Mouse (Mus musculus): ENCODE data around the gene Rbms3.

Rbms3 gene

DNA sequence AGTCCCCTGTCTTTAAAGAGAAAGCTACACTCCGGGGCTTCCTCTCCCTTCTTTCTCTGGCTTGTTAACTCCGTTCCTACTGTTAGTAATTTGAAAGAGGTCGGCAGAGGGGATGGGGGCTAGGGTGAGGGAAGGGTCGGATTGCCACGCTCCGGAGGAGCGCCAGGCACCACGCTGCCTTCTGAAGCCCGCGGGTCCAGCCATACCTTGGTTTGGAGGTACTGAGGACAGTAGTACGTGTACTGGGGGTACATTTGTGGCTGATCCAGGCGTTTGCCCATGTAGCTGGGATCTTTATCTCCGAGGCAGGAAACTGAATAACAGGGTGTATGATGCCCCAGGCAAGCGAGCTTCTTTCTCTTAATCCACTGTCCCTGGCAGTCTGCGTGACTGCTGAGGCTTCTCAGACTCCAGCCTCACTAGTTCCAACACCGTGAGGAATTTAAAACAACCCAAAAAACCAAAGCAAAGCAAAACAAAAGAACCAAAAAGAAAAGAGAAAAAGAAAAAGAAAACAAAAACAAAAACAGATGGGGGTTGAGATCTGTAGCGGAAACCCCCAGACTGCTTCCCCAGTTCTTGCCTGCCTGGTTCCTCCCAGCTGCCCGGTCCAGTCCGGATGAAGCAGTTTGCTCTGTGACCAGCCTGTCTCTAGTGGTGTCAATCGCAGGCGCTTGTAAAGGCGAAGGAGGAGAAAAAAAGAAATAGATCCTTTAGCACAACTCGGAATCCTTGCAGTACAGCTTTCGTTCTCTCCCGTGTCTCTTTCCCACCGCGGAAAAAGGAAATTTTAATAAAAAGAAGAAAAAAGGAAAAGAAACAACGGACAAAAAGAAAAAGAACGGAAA is 378.0 kb downstream of the Rbms3 start:
- peak; percentile 50 for DNase-seq (ENCODE audit: low spot score)

DNA sequence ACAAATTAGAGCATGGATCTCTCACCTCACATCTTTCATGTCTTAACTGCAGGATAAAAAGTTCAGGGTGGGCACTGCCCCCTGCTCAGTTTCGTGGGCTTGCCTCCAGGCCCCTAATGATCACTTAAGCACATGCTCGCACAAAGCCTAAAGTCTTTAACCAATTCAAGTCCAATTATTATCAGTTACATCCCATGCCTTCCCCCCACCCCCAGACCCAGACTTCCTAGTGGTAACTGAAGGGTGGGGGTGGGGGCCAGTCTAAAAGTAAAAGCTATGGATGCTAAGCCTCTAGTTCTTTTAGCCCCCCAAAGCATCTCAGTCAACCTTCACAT is 378.9 kb downstream of the Rbms3 start:
- DNase-seq (ENCODE audit: low spot score), result no peak

DNA sequence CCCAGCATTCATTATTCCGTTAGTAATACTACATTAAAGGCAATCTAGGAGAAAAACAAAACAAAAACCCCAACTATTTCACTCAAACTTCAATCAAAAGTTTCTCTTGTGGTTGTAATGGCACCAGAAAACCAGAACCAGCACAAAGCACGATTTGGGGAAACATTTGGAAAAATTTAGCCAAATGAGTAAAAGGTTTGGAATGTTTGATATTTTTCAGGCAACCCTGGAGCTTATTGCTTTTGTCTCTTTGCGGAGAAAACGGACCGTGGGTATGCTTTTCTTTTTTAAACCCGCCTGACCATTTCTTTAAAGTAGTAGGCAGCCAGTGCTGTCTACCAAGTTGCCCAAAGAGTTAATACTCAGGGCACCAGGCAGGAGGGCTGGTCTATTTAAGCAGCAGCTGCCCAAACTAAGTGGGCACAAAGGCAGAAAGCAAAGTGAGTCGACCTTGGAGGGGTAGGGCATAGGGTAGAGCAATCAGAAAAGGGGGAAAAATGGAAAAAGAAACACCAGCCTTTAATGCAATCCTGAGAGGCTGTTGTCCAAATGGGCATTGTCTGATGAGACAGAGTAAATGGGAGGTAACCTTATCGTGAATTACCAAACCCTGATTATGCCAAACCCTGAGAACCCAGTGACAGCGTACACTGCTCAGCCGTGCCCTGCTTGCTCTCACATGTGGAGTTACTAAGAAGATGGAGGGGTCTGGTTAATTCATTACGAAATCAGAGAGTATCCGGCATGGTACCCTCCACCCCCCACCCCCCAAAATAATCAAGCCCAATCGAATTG is 379.5 kb downstream of the Rbms3 start:
- no peak for DNase-seq (ENCODE audit: low spot score)

DNA sequence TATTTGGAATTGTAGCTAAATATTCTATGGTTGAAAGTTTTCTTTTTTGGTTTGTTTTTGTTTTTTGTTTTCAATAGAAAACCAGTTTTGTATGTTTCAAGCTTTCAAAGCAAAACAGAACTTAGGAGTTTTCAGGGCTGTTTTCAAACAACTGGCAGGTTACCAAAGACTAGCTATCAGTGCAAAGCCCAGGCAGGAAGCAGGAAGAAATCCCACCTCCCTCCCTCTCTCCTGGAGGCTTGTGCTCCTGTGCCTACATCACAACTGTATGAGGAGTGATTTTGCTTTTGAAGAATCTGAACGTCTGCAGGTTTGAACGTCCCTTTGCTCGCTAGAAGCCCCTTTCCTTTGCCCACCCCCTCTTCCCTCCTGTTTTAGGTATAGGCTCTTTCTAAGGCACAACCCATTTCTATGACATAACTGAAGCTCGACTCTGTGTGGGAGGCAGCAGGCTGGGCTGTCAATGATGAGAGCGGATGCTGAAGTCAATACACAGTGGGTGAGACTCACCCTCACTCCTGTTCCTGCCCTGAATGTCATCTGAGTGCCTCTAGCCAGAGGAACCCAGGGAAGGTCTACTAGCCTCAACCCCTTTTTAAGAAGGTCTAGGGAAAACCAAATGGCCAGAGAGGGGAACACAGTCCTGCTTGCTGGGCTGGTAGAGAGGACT is 382.3 kb downstream of the Rbms3 start:
- no peak for DNase-seq (ENCODE audit: low spot score)

DNA sequence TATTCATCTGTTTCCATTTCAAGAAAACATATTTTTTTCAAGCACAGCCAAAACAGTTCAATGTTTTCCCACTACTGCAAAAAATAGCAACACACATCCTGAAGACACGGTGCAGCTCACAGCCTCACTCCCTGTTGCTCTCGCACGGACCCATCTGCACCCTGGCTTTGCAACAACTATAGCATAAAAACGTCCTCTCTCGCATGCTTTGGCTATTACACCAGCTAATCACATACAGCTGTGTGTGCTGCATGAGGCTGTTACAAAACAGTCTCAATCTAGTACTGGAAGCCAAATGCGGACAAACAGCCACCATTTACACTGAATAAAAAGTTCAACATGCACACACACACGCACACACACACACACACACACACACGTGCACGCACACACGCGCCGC is 383.5 kb downstream of the Rbms3 start:
- no peak for DNase-seq (ENCODE audit: low spot score)

DNA sequence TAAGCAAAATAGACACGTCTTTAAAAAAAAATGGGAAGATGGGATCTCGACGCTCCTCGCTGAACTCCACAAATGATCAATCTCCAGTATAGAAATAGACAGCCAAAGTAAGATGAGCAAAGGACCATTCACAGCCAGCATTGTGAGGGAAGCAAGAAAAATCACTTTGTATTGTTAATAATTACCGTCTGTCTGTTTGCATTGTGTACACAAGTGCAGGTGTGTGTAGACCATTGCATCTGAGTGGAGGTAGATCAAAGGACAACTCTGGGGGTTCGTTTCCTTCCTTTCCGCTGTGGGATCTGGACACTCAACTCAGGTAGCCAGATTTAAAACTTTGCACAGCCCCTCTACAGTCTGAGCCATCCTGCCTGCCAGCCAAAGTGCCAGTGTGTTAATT is 386.3 kb downstream of the Rbms3 start:
- DNase-seq (ENCODE audit: low spot score), result no peak

DNA sequence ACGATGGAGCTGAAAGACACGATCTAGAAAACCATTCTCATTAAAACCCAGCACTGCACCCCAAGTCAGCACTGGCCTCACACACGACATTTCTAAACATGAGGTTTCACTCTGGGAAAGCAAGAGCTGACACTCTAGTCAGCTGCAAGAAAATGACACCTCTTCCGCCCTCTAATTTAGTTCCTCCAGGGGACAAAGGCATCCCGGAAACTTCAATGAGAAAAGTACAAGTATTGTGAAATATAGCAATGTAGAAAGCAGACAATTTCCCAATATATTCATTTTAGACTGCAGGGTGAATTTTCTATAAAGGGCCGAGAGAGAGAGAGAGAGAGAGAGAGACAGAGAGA is 395.0 kb downstream of the Rbms3 start:
- no peak for DNase-seq (ENCODE audit: low spot score)

DNA sequence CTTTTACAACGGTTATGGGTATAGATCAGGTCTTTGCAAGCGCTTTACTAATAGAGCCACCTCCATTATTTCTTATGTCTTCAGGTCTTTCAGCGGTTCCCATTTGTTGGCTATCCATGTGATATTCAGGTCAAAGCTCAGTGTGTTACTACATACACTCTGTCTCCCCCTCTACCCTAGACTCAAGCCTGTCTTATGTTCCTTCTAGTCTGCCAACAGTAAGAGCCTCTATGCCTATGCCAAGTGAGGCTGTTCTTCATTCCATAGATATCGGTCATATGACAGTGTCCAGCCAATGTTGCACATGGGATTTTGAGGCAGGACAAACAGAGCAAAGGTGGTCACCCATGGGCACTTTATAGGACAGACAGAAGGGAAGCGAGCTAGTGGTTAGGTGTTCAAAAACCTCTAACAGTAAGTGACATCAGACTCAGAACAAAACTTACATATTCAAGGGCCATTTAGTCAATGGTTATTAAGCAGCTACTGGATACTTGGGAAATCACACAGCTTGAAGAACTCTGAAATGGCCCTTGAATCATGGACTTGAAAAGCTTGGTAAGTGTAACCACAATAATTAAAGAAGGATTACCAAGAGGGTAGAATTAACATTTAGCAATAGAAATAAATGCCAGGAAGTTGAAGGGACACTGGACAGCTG is 395.5 kb downstream of the Rbms3 start:
- no peak for DNase-seq (ENCODE audit: low spot score)

DNA sequence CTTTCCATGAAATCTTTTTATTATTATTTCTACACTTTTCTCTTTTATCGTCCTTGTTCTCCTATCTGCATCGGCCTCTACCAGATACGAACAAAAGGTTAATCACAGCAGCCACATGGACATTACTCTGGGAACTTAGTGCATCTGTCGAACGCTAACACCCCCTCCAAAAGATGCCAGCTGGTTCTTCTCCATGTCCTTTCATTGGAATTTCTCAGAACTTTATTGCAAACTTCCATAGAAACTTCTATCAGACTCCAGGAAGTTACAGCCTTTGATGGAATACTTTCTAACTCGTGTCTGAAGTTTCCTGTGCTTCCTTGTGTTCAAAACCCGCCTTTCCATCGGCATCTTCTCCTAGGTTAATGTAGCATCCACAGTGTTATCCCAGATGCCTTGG is 407.0 kb downstream of the Rbms3 start:
- DNase-seq (ENCODE audit: low spot score), result no peak

DNA sequence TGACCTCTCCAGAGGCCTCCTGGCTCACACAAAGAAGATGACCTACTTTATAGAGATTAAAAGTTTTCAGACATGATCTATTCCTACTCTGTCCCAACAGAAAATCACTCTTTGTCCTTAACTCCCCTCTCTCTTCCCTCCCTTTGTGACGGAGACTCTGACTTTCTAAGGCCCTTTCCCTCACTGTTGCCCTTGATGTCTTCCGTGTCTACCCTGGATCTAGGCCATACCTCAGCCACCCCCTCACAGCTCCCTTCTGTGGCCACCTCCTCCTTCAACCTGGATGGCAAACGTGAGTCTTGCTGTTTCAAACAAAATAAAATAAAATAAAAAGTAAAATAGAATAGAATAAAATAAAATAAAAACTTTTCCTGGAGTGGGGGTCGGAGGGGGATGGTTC is 408.2 kb downstream of the Rbms3 start:
- no peak for DNase-seq (ENCODE audit: low spot score)

DNA sequence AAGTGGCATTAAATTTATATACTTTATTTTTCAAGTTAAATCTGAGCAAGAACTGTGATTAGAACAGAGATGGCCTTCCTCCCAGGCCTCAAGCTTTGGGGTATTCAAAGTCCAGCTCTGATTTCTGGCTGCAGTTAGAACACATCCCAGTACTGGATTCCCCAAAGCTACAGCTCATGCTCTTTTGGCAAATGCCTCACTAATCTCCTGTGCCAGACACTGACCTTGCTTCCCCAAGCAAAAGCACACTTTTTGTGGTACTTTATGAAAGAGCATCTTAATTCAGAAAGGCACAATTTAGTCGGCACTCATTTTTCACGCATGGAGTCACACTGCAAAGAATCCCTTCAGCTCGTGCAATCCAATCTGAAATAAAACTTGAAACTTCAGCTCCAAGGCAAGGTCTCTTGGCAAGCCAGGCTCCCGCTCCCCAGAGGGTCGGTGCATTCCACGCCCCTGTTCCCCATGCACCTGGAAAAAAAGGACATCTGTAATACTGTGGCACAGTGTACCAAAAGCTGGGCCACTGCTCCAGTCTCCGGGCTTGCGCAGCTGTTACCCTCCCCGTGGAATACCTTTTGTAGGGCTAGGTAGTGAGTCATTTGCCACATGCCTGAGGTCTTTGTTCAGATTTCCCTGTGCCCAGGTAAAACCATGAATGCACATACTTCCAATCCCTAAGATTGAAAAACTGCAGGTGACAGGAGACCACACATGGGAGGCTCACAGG is 413.5 kb downstream of the Rbms3 start:
- no peak for DNase-seq (ENCODE audit: low spot score)

DNA sequence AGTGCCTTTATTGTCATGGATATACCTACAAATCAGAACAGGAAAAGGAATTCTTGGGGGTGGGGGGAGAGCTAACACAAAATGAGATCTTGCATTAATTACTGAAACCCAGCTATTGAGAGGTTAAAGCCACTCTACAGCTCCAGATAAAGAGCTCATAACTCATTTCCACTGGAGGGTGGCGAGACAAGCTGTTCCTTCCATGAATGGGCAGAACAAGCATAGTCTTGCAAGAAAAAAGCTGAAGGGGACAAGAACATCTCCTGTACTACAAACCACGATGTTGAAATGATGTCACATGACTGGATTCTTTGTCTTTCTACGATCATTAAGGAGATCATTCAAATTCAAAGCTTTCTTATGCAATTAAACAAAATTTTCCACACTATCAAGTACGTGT is 417.7 kb downstream of the Rbms3 start:
- no peak for DNase-seq (ENCODE audit: low spot score)

DNA sequence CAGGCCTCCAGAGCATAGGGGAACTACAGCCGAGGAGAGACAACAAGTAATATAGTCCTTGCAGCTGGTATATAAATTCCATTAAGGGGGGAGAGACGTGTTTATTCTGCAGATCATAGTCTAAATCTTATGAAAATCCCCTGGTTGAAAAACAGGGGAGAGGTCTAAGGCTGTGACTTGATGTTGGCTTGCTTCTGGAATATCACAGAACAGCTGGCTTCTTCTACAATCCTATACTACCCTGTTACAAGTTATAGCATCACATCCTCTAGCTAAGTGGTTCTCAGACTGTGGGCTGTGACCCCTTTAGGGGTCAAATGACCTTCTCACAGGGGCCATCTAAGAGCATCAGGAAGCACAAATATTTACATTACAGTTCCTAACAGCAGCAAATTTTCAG is 419.4 kb downstream of the Rbms3 start:
- DNase-seq (ENCODE audit: low spot score), result no peak

DNA sequence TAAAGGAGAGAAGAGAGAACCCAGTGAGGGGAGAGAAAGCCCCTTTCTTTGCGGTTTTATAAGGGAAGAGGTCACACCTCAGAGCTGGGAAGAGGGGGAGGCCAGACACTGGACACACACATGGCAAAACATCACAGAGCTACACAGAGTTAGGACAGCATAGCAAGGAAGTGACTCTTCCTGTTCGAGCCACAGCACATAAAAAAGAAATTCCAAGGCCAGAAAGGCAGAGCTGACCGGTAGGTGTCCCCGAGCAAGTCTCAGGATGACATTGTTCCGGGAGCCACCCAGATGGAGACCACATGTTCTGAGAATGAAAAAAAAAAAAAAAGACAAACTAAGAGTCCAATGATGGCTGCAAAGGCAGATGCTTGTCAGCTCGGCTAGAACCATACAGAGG is 424.3 kb downstream of the Rbms3 start:
- DNase-seq (ENCODE audit: low spot score), result no peak

DNA sequence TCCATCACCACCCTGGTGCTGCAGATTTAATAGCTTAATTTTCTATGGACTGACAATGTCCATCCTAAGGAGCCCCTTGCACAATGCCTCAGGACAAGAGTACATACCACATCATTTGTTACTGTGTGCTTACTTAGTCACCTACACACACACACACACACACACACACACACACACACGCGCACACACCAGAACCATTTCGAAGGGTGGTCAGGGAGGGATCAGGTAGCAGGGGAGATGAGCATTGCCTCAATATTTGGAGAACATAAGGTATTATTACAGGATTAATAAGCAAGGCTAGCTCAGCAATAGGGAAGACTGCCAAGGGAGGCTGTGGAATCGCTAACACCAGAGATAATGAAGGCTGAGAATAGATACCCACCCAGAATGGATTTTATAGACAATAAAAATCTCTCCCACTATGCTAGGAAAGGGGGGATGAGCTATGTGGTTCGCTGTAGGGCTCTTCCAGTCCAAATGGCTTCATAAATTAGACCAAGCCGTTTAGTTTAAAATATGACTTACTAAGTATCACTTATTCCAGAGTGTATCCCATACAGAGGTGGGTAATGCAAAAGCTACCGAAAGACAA is 429.6 kb downstream of the Rbms3 start:
- no peak for DNase-seq (ENCODE audit: low spot score)

DNA sequence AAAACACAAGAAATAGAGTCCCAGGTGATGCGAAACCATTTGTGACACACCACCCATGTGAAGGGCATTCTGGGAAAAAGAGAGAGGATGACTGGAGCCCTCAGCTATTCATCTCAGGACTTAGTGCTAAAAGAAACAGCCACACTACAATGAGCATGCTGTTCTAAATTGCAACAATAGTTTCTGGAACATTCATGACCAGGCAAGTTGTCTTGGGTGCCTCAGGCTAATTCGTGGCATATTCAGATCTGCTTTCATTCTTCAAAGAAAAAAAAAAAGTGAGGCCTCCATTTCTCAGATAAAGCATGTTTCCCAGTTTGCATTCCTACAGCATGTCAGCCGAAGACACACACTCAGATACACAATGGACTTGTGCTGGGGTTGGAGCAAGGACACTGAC is 432.2 kb downstream of the Rbms3 start:
- no peak for DNase-seq (ENCODE audit: low spot score)

DNA sequence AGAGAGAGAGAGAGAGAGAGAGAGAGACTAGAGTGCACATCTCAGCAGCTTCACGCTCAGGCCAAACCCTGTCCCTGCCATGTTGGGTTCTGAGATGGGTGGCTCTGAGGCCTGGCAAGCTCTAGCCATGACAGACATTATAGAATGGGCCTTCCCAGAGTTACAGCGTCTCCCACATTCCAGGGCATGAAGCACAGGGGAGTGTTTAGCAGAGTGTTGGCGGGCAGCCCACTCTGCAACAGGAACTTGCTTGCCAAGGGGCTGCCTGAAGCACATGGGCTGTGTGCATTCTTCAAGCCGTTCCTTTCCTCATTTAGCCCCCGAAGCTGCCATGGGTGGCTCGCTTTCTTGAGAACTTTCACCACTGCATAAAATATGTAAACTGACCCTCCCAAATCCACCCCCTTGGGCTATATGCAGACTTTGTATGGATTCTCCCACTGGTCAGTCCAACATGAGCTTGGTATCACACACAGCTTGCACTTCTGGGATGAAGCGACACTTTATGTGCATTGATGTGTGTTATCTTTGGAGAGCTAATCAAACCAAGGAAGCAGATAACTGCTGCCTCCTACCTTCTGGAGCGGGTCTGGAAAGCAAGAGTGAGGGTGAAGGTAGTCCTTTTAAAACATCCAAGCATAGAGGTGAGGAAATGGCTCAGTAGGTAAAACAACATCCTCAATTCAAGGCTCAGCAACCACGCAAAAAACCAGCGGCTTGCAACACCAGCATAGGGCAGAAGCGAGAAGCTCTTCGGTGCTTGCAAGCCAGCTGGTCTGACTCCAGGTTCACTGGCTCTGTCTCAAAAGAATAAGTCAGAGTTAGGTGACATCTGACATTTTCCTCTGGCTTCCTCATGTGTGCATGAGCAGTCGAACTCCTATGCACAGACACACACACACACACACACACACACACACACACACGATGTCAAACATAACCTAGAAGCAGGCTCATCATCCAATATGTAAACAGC is 436.9 kb downstream of the Rbms3 start:
- DNase-seq (ENCODE audit: low spot score), result peak; percentile 76

DNA sequence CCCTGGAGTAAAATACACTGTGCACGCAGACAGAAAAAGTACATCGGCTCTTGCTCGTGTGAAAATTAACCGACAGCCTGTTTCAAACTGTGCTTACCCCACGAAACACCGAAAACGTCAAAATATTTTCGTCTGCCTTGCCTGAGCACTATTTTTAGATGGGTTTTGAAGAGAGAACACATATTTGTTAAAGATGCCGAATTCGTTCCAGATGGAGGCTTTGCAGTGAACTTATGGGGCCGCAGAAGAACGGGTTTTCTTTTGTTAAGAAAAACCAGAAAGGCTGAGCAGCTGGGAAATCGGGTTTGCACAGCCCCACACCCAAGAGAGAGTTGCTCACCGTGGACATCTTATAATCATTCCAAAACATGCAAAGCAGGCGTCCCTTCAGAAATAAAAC is 437.6 kb downstream of the Rbms3 start:
- DNase-seq (ENCODE audit: low spot score), result no peak

DNA sequence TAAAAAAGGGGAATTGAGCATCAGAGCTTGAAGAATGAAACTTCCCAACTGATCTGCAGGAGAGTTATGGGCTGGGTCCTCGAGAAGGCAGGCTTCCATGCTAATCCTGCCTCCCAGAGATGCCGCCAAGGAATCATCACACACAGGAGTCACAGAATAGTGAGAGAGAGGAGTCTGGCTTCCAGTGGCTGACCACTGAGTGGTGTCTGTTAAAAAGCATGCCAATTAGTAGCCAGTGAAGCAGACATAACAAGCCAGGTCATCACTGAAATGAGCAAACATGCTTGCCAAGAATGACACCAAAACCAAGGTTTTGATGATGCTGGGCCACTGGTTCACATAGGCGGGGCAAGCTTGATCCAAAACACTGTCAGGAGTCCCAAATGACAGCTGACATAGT is 441.3 kb downstream of the Rbms3 start:
- DNase-seq (ENCODE audit: low spot score), result no peak
